Comparison of ENCODE assay signal across 8 mouse cellular contexts in the genomic region with DNA sequence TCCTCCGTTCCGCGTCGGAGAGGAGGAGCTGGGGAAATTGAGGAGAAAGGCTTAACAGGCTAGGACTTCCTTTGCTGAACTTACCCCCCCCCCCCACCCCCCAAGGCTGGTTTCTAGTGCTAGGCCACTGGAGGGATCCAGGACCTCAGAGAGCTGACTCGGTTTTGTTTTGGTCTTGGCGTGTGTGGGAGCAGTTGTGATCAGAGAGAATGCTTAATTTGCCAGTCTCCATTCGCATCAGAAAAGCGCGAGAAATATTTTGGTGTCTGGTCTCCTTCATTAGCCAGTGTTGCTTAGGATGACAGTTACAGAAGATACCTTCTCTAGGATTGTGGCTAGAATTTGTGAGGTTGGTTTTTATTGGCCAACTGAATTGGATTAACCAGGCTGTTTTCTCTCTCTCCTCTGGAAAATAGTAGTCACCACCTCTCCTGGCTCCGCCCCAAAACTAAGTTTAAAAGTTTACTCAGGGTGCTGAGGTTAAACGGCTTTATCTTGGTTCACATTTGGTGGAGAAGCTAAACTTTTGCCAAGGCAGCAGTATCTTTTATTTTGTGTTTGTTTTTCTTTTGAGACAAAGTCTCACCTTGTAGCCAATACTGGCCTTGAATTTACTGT. TPM values are rescaled to one million over a fixed set of nuclear protein-coding genes. Genes with fewer than 3 reads are reported as not detected.
DNase-seq lines count a peak whose midpoint lies in the region; ATAC-seq and TF ChIP-seq lines count a peak whose summit lies in the region.

No protein-coding gene starts in this region.

- peak overlapping the region; percentile 94 for H3K9ac ChIP-seq in forebrain, embryonic 12.5 days
- H3K9ac ChIP-seq in hindbrain, postnatal 0 days (replicated peaks; ENCODE audit: low read length): peak overlapping the region; percentile 93
- H3K9ac ChIP-seq in liver, embryonic 14.5 days (replicated peaks): peak overlapping the region; percentile 83

- H3K4me2 ChIP-seq in forebrain, embryonic 12.5 days: peak overlapping the region; percentile 71
- H3K4me2 ChIP-seq in hindbrain, postnatal 0 days (ENCODE audit: low read depth, low read length): peak overlapping the region; percentile 77
- peak overlapping the region; percentile 83 for H3K4me2 ChIP-seq in liver, embryonic 14.5 days (ENCODE audit: low read depth)

- peak overlapping the region; percentile 88 for H3K4me3 ChIP-seq in forebrain, embryonic 12.5 days (replicated peaks)
- peak overlapping the region; percentile 96 for H3K4me3 ChIP-seq in hindbrain, postnatal 0 days (ENCODE audit: low read length)
- H3K4me3 ChIP-seq in liver, embryonic 14.5 days (ENCODE audit: insufficient read depth in 1 of 2, low read depth in 2 of 2, low read length in 2 of 2): peak overlapping the region; percentile 85 to 87
- peak overlapping the region; percentile 71 for H3K4me3 ChIP-seq in olfactory bulb, adult 2 months (ENCODE audit: insufficient read depth, low read depth, low read length)

- no peaks in the 10 kb centered on the region for H3K9me3 ChIP-seq in forebrain, embryonic 12.5 days
- no peaks in the 10 kb centered on the region for H3K9me3 ChIP-seq in hindbrain, postnatal 0 days (ENCODE audit: low read length)
- H3K9me3 ChIP-seq in liver, embryonic 14.5 days (ENCODE audit: control insufficient read depth, low read length): no peaks in the 10 kb centered on the region

- peaks cover 20% of the 10 kb centered on the region for H3K36me3 ChIP-seq in forebrain, embryonic 12.5 days (replicated peaks)
- no peaks in the 10 kb centered on the region for H3K36me3 ChIP-seq in hindbrain, postnatal 0 days (ENCODE audit: insufficient read depth, low read length)
- H3K36me3 ChIP-seq in liver, embryonic 14.5 days (replicated peaks; ENCODE audit: control insufficient read depth, insufficient read depth, low read depth): no peaks in the 10 kb centered on the region; the same call in 1 of the 2 replicates

- H3K27ac ChIP-seq in forebrain, embryonic 12.5 days: peak overlapping the region; percentile 98
- H3K27ac ChIP-seq in hindbrain, postnatal 0 days: peak overlapping the region; percentile 96
- peak overlapping the region; percentile 85 for H3K27ac ChIP-seq in liver, embryonic 14.5 days
- peak overlapping the region; percentile 75; the same call in 1 of the 2 replicates for H3K27ac ChIP-seq in olfactory bulb, adult 2 months (ENCODE audit: insufficient read depth, low read depth, low read length)

- TF ChIP-seq POLR2A in olfactory bulb, adult 2 months (IDR thresholded peaks at IDR 0.05; ENCODE audit: insufficient read depth, low read depth, low read length): no peak

- peak; percentile 45 for DNase-seq in cerebellum, adult 9-10 months
- no peak for DNase-seq in cerebellum, adult 11 months
- peak; percentile 13 for DNase-seq in hindbrain, postnatal 0 days (ENCODE audit: low spot score)
- peak; percentile 47 to 70 (median 64) for DNase-seq in liver, embryonic 14.5 days (ENCODE audit: low read depth in 3 of 3, low spot score in 3 of 3)
- no peak for DNase-seq in right cerebral cortex, postnatal 4 days

- TF ChIP-seq EP300 in liver, embryonic 14.5 days (IDR thresholded peaks at IDR 0.05; ENCODE audit: low read depth): no peak

- ATAC-seq in activated CD4-positive, CD25-positive, alpha-beta regulatory T cell, adult 4 months: peak; percentile 41
- ATAC-seq in forebrain, embryonic 12.5 days (ENCODE audit: low FRiP score): no peak
- ATAC-seq in hindbrain, postnatal 0 days: no peak
- no peak; the same call in 1 of the 2 replicates for ATAC-seq in liver, embryonic 14.5 days (ENCODE audit: insufficient read depth)

- TF ChIP-seq CTCF in hindbrain, postnatal 0 days (IDR thresholded peaks at IDR 0.05; ENCODE audit: low read depth): 0 out of 2 replicates have a peak, but pooled peaks have one; percentile 4
- TF ChIP-seq CTCF in liver, embryonic 14.5 days (IDR thresholded peaks at IDR 0.05; ENCODE audit: low read depth): no peak
- no peak for TF ChIP-seq CTCF in olfactory bulb, adult 2 months (IDR thresholded peaks at IDR 0.05; ENCODE audit: insufficient read depth, low read depth, low read length)

- WGBS in forebrain, embryonic 12.5 days: 9% methylated on average over 11 of the region's 11 CpGs
- WGBS in hindbrain, postnatal 0 days: 7% methylated on average over 11 of the region's 11 CpGs
- WGBS in liver, embryonic 14.5 days (ENCODE audit: insufficient replicate concordance): 2% methylated on average over 11 of the region's 11 CpGs
- WGBS in olfactory bulb, adult 2 months: 5% methylated on average over 11 of the region's 11 CpGs

- peaks cover 18% of the 10 kb centered on the region for H3K4me1 ChIP-seq in forebrain, embryonic 12.5 days
- peaks cover 11% of the 10 kb centered on the region for H3K4me1 ChIP-seq in hindbrain, postnatal 0 days (ENCODE audit: insufficient read depth, low read length)
- peaks cover 5 to 14% of the 10 kb centered on the region in 2 experiments for H3K4me1 ChIP-seq in liver, embryonic 14.5 days (replicated peaks; ENCODE audit: control insufficient read depth in 2 of 2, insufficient read depth in 2 of 2, low read length in 1 of 2)
- peaks cover 2% of the 10 kb centered on the region for H3K4me1 ChIP-seq in olfactory bulb, adult 2 months (ENCODE audit: control insufficient read depth, insufficient read depth, low read length)

- H3K27me3 ChIP-seq in forebrain, embryonic 12.5 days: no peaks in the 10 kb centered on the region
- H3K27me3 ChIP-seq in hindbrain, postnatal 0 days (ENCODE audit: insufficient read depth, low read length): no peaks in the 10 kb centered on the region
- H3K27me3 ChIP-seq in liver, embryonic 14.5 days (ENCODE audit: control insufficient read depth, insufficient read depth, low read length): no peaks in the 10 kb centered on the region

RNA-seq across cellular contexts. Expression of a gene that starts 0.7 kb away (rescaled TPM):
- 1 to 10 TPM; 4.9 to 7.3 TPM for polyA plus RNA-seq in activated CD4-positive, CD25-positive, alpha-beta regulatory T cell, adult 4 months (2017; shearing (Covaris generic))
- polyA plus RNA-seq in forebrain, embryonic 12.5 days (2016; fragmentation: Nextera tagmentation; extraction: Ambion mirVana): 27.5 and 30.8 TPM in 2 replicates
- 31.0 and 41.8 TPM in 2 replicates for total RNA-seq in hindbrain, postnatal 0 days (2014; rRNA removed)
- polyA plus RNA-seq in hindbrain, postnatal 0 days (2015; fragmentation: Nextera tagmentation; extraction: Ambion mirVana): 32.9 and 36.4 TPM in 2 replicates
- polyA plus RNA-seq in liver, embryonic 14.5 days (2012; rRNA removed): 1.3 and 1.9 TPM in 2 replicates
- 4.6 and 5.3 TPM in 2 replicates for polyA plus RNA-seq in liver, embryonic 14.5 days (2014; fragmentation: Nextera tagmentation; extraction: Ambion mirVana)
- not detected in 2 replicates for polyA plus RNA-seq in olfactory bulb, adult 2 months (2012; ENCODE audit: insufficient read depth, insufficient read length, low replicate concordance, missing spikeins)

RNA-seq across cellular contexts. Expression of a gene that starts 0.9 kb away (rescaled TPM):
- 10 to 100 TPM; 15.3 to 15.5 TPM for polyA plus RNA-seq in activated CD4-positive, CD25-positive, alpha-beta regulatory T cell, adult 4 months (2017; shearing (Covaris generic))
- polyA plus RNA-seq in forebrain, embryonic 12.5 days (2016; fragmentation: Nextera tagmentation; extraction: Ambion mirVana): 22.0 and 23.9 TPM in 2 replicates
- 24.9 and 27.8 TPM in 2 replicates for total RNA-seq in hindbrain, postnatal 0 days (2014; rRNA removed)
- polyA plus RNA-seq in hindbrain, postnatal 0 days (2015; fragmentation: Nextera tagmentation; extraction: Ambion mirVana): 9.8 and 10.0 TPM in 2 replicates
- 5.9 TPM in 2 replicates for polyA plus RNA-seq in liver, embryonic 14.5 days (2012; rRNA removed)
- polyA plus RNA-seq in liver, embryonic 14.5 days (2014; fragmentation: Nextera tagmentation; extraction: Ambion mirVana): 3.2 and 3.4 TPM in 2 replicates
- 86.4 TPM in 1 of 2 replicates, not detected in the other for polyA plus RNA-seq in olfactory bulb, adult 2 months (2012; ENCODE audit: insufficient read depth, insufficient read length, low replicate concordance, missing spikeins)

RNA-seq across cellular contexts. Expression of a gene that starts 28.6 kb away (rescaled TPM):
- 10 to 100 TPM; 38.4 to 39.2 TPM for polyA plus RNA-seq in activated CD4-positive, CD25-positive, alpha-beta regulatory T cell, adult 4 months (2017; shearing (Covaris generic))
- 43.0 and 43.1 TPM in 2 replicates for polyA plus RNA-seq in forebrain, embryonic 12.5 days (2016; fragmentation: Nextera tagmentation; extraction: Ambion mirVana)
- 20.3 and 34.1 TPM in 2 replicates for total RNA-seq in hindbrain, postnatal 0 days (2014; rRNA removed)
- 21.1 and 22.0 TPM in 2 replicates for polyA plus RNA-seq in hindbrain, postnatal 0 days (2015; fragmentation: Nextera tagmentation; extraction: Ambion mirVana)
- polyA plus RNA-seq in liver, embryonic 14.5 days (2012; rRNA removed): 13.4 and 17.9 TPM in 2 replicates
- 26.3 and 29.4 TPM in 2 replicates for polyA plus RNA-seq in liver, embryonic 14.5 days (2014; fragmentation: Nextera tagmentation; extraction: Ambion mirVana)
- not detected in 2 replicates for polyA plus RNA-seq in olfactory bulb, adult 2 months (2012; ENCODE audit: insufficient read depth, insufficient read length, low replicate concordance, missing spikeins)

RNA-seq across cellular contexts. Expression of a gene that starts 29.6 kb away (rescaled TPM):
- polyA plus RNA-seq in activated CD4-positive, CD25-positive, alpha-beta regulatory T cell, adult 4 months (2017; shearing (Covaris generic)): 1 to 10 TPM; 1.6 to 2.0 TPM
- polyA plus RNA-seq in forebrain, embryonic 12.5 days (2016; fragmentation: Nextera tagmentation; extraction: Ambion mirVana): 12.2 and 13.7 TPM in 2 replicates
- total RNA-seq in hindbrain, postnatal 0 days (2014; rRNA removed): 49.0 and 59.2 TPM in 2 replicates
- polyA plus RNA-seq in hindbrain, postnatal 0 days (2015; fragmentation: Nextera tagmentation; extraction: Ambion mirVana): 21.2 and 21.3 TPM in 2 replicates
- polyA plus RNA-seq in liver, embryonic 14.5 days (2012; rRNA removed): 2.6 and 2.7 TPM in 2 replicates
- polyA plus RNA-seq in liver, embryonic 14.5 days (2014; fragmentation: Nextera tagmentation; extraction: Ambion mirVana): 1.1 and 1.3 TPM in 2 replicates
- not detected in 2 replicates for polyA plus RNA-seq in olfactory bulb, adult 2 months (2012; ENCODE audit: insufficient read depth, insufficient read length, low replicate concordance, missing spikeins)

Comparison
In these comparisons a context has a peak if more than half of its experiments do, and no peak if none do; other contexts are left out.
1. DNase-seq: peak in cerebellum, adult 9-10 months (single experiment), hindbrain, postnatal 0 days (single experiment) and liver, embryonic 14.5 days (3 of 3); none in cerebellum, adult 11 months (single experiment) and right cerebral cortex, postnatal 4 days (single experiment).
2. Peak in every context shown above with its lines, with median percentiles within 50 percentile points of each other: H3K27ac ChIP-seq, H3K4me2 ChIP-seq, H3K4me3 ChIP-seq and H3K9ac ChIP-seq.